Mouse (Mus musculus) WW6 (cell line): ENCODE measurements around the gene Haao.

Experiments
- DNase-seq: peaks from one replicate; pipeline ENCODE4 v3.0.0-alpha.2; 2013; ENCODE audit warnings: low read depth, low spot score

Gene Haao

GRCm38 (mm10) chr17:83782740-83783139 lies 65.0 kb downstream of the Haao start:
- DNase-seq = no peak
